Mouse (Mus musculus): ENCODE measurements around the gene Cela3a.

DNA sequence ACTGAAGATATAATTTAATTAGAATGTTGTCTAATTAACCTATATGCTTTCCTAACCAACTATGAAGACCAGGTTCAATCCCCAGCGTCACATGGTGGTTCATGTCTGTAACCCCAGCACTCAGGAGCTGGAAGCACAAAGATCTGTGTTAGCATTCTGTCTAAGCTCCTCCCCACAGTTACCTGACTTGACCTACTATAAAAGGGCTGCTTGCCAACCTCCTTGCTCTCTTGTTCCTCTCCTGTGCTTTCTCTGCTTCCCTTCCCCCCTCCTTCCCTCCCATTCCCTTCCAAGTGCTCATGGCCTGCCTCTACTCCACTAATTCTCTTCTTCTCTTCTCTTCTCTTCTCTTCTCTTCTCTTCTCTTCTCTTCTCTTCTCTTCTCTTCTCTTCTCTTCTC, 5.3 kb upstream of the Cela3a start:
- TF ChIP-seq CTCF (IDR thresholded peaks at IDR 0.05; ENCODE audit: low read depth, low read length), result no peak
- no peak for TF ChIP-seq TAL1 (conservative IDR thresholded peaks at IDR 0.05; ENCODE audit: low read depth, low read length)
